Mouse (Mus musculus): ENCODE data around the gene Gabpb2. TPM values are rescaled to one million over a fixed set of nuclear protein-coding genes. Genes with fewer than 3 reads are reported as not detected.
"Not testable (repeated sequence)": the region's sequence is repeated elsewhere in the genome, so short reads cannot be mapped to it uniquely, and the experiment has no call there.

Gene Gabpb2
- polyA plus RNA-seq, 1 experiment from 2014 or later, result 7.0 TPM

DNA sequence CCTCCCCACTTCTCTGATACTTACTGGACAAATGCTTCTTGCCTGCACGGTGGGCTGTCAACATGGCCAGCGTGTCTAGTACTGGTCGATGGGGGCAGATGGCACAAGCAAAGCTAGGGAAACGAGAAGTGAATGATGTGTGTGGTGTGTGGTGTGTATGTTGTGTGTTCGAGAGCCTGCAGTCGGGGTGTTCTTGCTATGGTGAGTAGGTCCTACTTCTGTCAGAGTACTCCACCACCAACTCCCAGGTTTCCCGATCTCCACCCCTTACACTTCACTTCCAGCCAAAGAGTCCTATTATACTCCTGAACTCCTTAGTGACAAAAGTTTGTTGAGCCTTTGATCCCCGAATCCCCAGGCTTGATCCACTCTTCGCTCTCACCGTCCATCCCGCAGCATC lies 84.5 kb downstream of the Gabpb2 start:
- Histone ChIP-seq H3K4me1 (ENCODE audit: control insufficient read depth, low read depth, low read length) (peaks cover 26% of the 10 kb centered on the region), H3K4me3 (ENCODE audit: low read depth, low read length) (peak overlapping the region; percentile 72), H3K4me2 (ENCODE audit: low read depth, low read length) (peak overlapping the region; percentile 95), H3K27me3 (ENCODE audit: control insufficient read depth, insufficient read depth, low read depth, low read length) (no peaks in the 10 kb centered on the region), H3K9ac (ENCODE audit: low read depth, low read length) (peak overlapping the region; percentile 75), H3K27ac (ENCODE audit: low read length) (peak overlapping the region; percentile 85; the same call in 1 of the 2 replicates), H3K9me3 (replicated peaks; ENCODE audit: control insufficient read depth, low read length) (no peaks in the 10 kb centered on the region), H3K36me3 (ENCODE audit: control insufficient read depth, insufficient read depth) (peaks cover 5% of the 10 kb centered on the region; the same call in 1 of the 2 replicates)
- no peak for ATAC-seq (ENCODE audit: low read depth)
- WGBS (ENCODE audit: insufficient replicate concordance), result 55% methylated on average over 11 of the region's 11 CpGs

GRCm38 (mm10) chr3:95132389-95132788 lies 85.3 kb downstream of the Gabpb2 start:
- H3K27me3 ChIP-seq (ENCODE audit: control insufficient read depth, insufficient read depth, low read depth, low read length); H3K4me2 ChIP-seq (ENCODE audit: low read depth, low read length); H3K4me3 ChIP-seq (ENCODE audit: low read depth, low read length); H3K9ac ChIP-seq (ENCODE audit: low read depth, low read length); ATAC-seq (ENCODE audit: low read depth); H3K27ac ChIP-seq (ENCODE audit: low read length); H3K36me3 ChIP-seq (ENCODE audit: control insufficient read depth, insufficient read depth); H3K9me3 ChIP-seq (replicated peaks; ENCODE audit: control insufficient read depth, low read length): not testable (repeated sequence)
- WGBS (ENCODE audit: insufficient replicate concordance), result 68% methylated on average over 2 of the region's 2 CpGs
- peaks cover 26% of the 10 kb centered on the region for H3K4me1 ChIP-seq (ENCODE audit: control insufficient read depth, low read depth, low read length)

Small RNA genes within 50 kb of the gene (microRNA-seq; reads per million reads assigned to microRNA genes)
- not detected for gene Mir8099-1

Other genes starting within 250 kb of the Gabpb2 start
- gene Pi4kb, start 243.2 kb downstream of the Gabpb2 start, polyA plus RNA-seq (2015; fragmentation: Nextera tagmentation; extraction: Ambion mirVana), result 7.8 and 11.6 TPM in 2 replicates
- gene Zfp687, start 202.5 kb downstream of the Gabpb2 start, polyA plus RNA-seq (2015; fragmentation: Nextera tagmentation; extraction: Ambion mirVana), result 6.2 and 6.8 TPM in 2 replicates
- 146 and 154 TPM in 2 replicates for gene Psmd4, start 175.3 kb downstream of the Gabpb2 start, polyA plus RNA-seq (2015; fragmentation: Nextera tagmentation; extraction: Ambion mirVana)
- gene Pip5k1a, start 111.0 kb downstream of the Gabpb2 start, polyA plus RNA-seq (2015; fragmentation: Nextera tagmentation; extraction: Ambion mirVana), result 8.5 and 8.9 TPM in 2 replicates
- 29.6 and 33.4 TPM in 2 replicates for gene Vps72, start 106.9 kb downstream of the Gabpb2 start, polyA plus RNA-seq (2015; fragmentation: Nextera tagmentation; extraction: Ambion mirVana)
- gene Tmod4, start 93.4 kb downstream of the Gabpb2 start, polyA plus RNA-seq (2015; fragmentation: Nextera tagmentation; extraction: Ambion mirVana), result 0.83 and 1.2 TPM in 2 replicates
- 24.7 and 25.5 TPM in 2 replicates for gene Scnm1, start 83.9 kb downstream of the Gabpb2 start, polyA plus RNA-seq (2015; fragmentation: Nextera tagmentation; extraction: Ambion mirVana)
- gene Lysmd1, start 83.8 kb downstream of the Gabpb2 start, polyA plus RNA-seq (2015; fragmentation: Nextera tagmentation; extraction: Ambion mirVana), result 7.5 and 7.8 TPM in 2 replicates
- gene Tnfaip8l2, start 75.6 kb downstream of the Gabpb2 start, polyA plus RNA-seq (2015; fragmentation: Nextera tagmentation; extraction: Ambion mirVana), result 9.3 and 9.6 TPM in 2 replicates
- 0.19 and 0.20 TPM in 2 replicates for gene Sema6c, start 57.5 kb downstream of the Gabpb2 start, polyA plus RNA-seq (2015; fragmentation: Nextera tagmentation; extraction: Ambion mirVana)
- 36.4 and 37.3 TPM in 2 replicates for gene Cdc42se1, start 10.8 kb upstream of the Gabpb2 start, polyA plus RNA-seq (2015; fragmentation: Nextera tagmentation; extraction: Ambion mirVana)
- 1.8 and 2.0 TPM in 2 replicates for gene Mllt11, start 14.3 kb upstream of the Gabpb2 start, polyA plus RNA-seq (2015; fragmentation: Nextera tagmentation; extraction: Ambion mirVana)
- 0.07 TPM in 2 replicates for gene Gm128, start 23.7 kb upstream of the Gabpb2 start, polyA plus RNA-seq (2015; fragmentation: Nextera tagmentation; extraction: Ambion mirVana)
- not detected in 2 replicates for gene Bnipl, start 33.3 kb upstream of the Gabpb2 start, polyA plus RNA-seq (2015; fragmentation: Nextera tagmentation; extraction: Ambion mirVana)
- 21.5 and 23.2 TPM in 2 replicates for gene Mindy1, start 63.4 kb upstream of the Gabpb2 start, polyA plus RNA-seq (2015; fragmentation: Nextera tagmentation; extraction: Ambion mirVana)
- 8.8 and 9.5 TPM in 2 replicates for gene Prune1, start 64.2 kb upstream of the Gabpb2 start, polyA plus RNA-seq (2015; fragmentation: Nextera tagmentation; extraction: Ambion mirVana)
- 2.2 and 2.5 TPM in 2 replicates for gene Anxa9, start 89.3 kb upstream of the Gabpb2 start, polyA plus RNA-seq (2015; fragmentation: Nextera tagmentation; extraction: Ambion mirVana)
- 111 and 117 TPM in 2 replicates for gene Cers2, start 96.9 kb upstream of the Gabpb2 start, polyA plus RNA-seq (2015; fragmentation: Nextera tagmentation; extraction: Ambion mirVana)
- 12.2 and 13.0 TPM in 2 replicates for gene Setdb1, start 139.3 kb upstream of the Gabpb2 start, polyA plus RNA-seq (2015; fragmentation: Nextera tagmentation; extraction: Ambion mirVana)
- gene 4930558C23Rik, start 184.9 kb upstream of the Gabpb2 start, polyA plus RNA-seq (2015; fragmentation: Nextera tagmentation; extraction: Ambion mirVana), result not detected in 2 replicates
- 16.7 and 16.9 TPM in 2 replicates for gene Arnt, start 216.5 kb upstream of the Gabpb2 start, polyA plus RNA-seq (2015; fragmentation: Nextera tagmentation; extraction: Ambion mirVana)